Mouse (Mus musculus): ENCODE data around the gene Sh3bgrl. TPM values are rescaled to one million over a fixed set of nuclear protein-coding genes. Genes with fewer than 3 reads are reported as not detected.

Gene Sh3bgrl
- total and polyA plus RNA-seq, 2 experiments from 2014 or later: 45.3 to 56.7 TPM

DNA sequence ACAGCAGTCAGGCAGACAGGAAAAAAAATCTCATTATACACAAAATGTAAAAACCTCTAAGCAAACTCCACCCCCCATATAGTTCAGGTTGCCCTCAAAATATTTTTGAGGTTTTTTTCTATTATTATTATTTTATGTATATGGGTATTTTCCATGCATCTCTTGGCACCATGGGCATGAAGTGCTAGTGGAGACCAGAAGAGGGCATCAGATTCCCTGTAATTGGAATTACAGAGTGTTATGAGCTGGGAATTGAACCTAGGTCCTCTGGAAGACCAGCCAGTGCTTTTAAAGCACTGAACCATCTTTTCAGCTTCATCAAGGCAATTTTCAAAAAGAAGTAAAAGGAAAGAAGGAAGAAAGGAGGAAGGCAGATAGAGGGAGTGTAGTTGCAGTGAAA, 8.1 kb upstream of the Sh3bgrl start:
- Histone ChIP-seq H3K36me3 (replicated peaks; ENCODE audit: control insufficient read depth, insufficient read depth, low read length) (no peaks in the 10 kb centered on the region), H3K27ac (ENCODE audit: low read depth) (no peak overlapping the region), H3K9ac (replicated peaks; ENCODE audit: low read depth, low read length) (no peak overlapping the region), H3K4me1 (ENCODE audit: control insufficient read depth, insufficient read depth) (no peaks in the 10 kb centered on the region), H3K27me3 (ENCODE audit: control insufficient read depth, insufficient read depth, low read length) (no peaks in the 10 kb centered on the region), H3K4me3 (ENCODE audit: low read depth, low read length) (no peak overlapping the region), H3K4me2 (ENCODE audit: low read depth, low read length) (no peak overlapping the region), H3K9me3 (replicated peaks; ENCODE audit: control insufficient read depth, low read length) (no peaks in the 10 kb centered on the region)
- ATAC-seq (ENCODE audit: insufficient read depth, low read depth): no peak
- no peak for DNase-seq (ENCODE audit: low spot score)
- no peak for TF ChIP-seq CTCF (IDR thresholded peaks at IDR 0.05; ENCODE audit: low read depth)
- TF ChIP-seq EP300 (IDR thresholded peaks at IDR 0.05; ENCODE audit: low read depth): no peak

DNA sequence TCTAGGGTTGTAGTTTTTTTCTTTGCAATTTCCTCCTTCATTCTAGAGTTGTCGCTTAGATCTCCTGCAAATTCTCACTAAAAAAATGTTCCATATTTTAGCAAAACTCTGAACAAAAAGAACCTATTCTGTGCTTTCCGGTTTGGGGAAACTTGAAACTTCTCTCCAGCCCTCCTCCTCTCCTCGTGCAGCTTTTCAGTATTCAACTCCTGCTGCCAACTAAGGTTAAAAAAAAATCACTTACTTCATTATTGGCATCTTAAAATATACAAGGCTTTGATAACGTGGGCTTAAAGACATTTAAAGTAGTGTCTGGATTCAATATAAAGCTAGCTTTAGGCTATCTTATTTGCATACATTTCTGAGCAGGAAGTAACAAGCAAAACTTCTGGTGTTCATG, 365 bp upstream of the Sh3bgrl start:
- 14% methylated on average over 4 of the region's 4 CpGs for WGBS
- peak; percentile 6 for DNase-seq (ENCODE audit: low spot score)
- Histone ChIP-seq H3K4me3 (ENCODE audit: low read depth, low read length) (peak overlapping the region; percentile 72), H3K27me3 (ENCODE audit: control insufficient read depth, insufficient read depth, low read length) (no peaks in the 10 kb centered on the region), H3K9me3 (replicated peaks; ENCODE audit: control insufficient read depth, low read length) (no peaks in the 10 kb centered on the region), H3K4me1 (ENCODE audit: control insufficient read depth, insufficient read depth) (no peaks in the 10 kb centered on the region), H3K9ac (replicated peaks; ENCODE audit: low read depth, low read length) (peak overlapping the region; percentile 64), H3K4me2 (ENCODE audit: low read depth, low read length) (peak overlapping the region; percentile 58), H3K36me3 (replicated peaks; ENCODE audit: control insufficient read depth, insufficient read depth, low read length) (no peaks in the 10 kb centered on the region), H3K27ac (ENCODE audit: low read depth) (peak overlapping the region; percentile 70)
- no peak for ATAC-seq (ENCODE audit: insufficient read depth, low read depth)
- no peak for TF ChIP-seq EP300 (IDR thresholded peaks at IDR 0.05; ENCODE audit: low read depth)
- no peak for TF ChIP-seq CTCF (IDR thresholded peaks at IDR 0.05; ENCODE audit: low read depth)

DNA sequence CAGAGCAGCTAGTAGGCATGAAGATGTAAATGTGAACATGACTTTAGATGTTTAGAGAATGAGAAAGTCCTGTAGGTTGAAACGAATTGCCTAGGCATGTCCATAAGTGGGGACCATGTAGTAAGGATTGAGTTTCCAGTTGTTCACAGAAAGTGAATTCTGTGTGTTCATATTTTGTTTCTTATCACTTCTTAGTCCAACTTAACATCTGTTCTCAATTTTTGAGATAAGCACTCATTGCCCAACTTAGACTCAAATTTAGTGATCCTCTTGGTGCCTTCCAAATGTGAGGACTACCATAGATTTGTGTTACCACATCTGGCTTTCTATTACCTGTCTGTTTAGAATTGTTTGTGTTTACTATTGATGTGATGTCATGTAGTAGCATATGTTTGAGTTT, 3.3 kb downstream of the Sh3bgrl start:
- Histone ChIP-seq H3K36me3 (replicated peaks; ENCODE audit: control insufficient read depth, insufficient read depth, low read length) (no peaks in the 10 kb centered on the region), H3K4me2 (ENCODE audit: low read depth, low read length) (no peak overlapping the region), H3K27ac (ENCODE audit: low read depth) (no peak overlapping the region), H3K4me1 (ENCODE audit: control insufficient read depth, insufficient read depth) (no peaks in the 10 kb centered on the region), H3K9ac (replicated peaks; ENCODE audit: low read depth, low read length) (no peak overlapping the region), H3K9me3 (replicated peaks; ENCODE audit: control insufficient read depth, low read length) (no peaks in the 10 kb centered on the region), H3K4me3 (ENCODE audit: low read depth, low read length) (no peak overlapping the region), H3K27me3 (ENCODE audit: control insufficient read depth, insufficient read depth, low read length) (no peaks in the 10 kb centered on the region)
- DNase-seq (ENCODE audit: low spot score) (no peak), ATAC-seq (ENCODE audit: insufficient read depth, low read depth) (no peak)
- no peak for TF ChIP-seq CTCF (IDR thresholded peaks at IDR 0.05; ENCODE audit: low read depth)
- TF ChIP-seq EP300 (IDR thresholded peaks at IDR 0.05; ENCODE audit: low read depth): no peak
- WGBS: 79% methylated on average over 1 of the region's 1 CpGs

DNA sequence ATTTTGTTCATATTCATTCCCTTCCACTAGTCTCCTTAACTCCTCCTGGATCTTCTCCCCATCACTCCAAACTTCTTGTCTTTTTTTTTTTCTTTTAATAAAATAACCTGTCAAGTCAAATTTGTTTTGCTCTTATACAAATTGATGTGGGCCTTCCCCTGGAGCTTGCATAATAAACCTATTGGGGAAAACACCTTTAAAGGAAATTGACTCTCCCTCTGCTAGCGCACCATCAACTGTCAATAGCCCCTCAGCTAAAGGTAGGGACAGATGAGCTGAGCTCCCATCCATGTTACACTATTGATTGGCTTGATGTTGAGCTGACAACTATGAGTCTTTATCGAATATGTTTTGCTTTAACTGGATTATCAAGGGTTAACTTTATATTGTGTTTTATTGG, 5.3 kb downstream of the Sh3bgrl start:
- no peak overlapping the region for H3K9ac ChIP-seq (replicated peaks; ENCODE audit: low read depth, low read length)
- H3K27me3 ChIP-seq (ENCODE audit: control insufficient read depth, insufficient read depth, low read length): no peaks in the 10 kb centered on the region
- no peak overlapping the region for H3K4me2 ChIP-seq (ENCODE audit: low read depth, low read length)
- TF ChIP-seq EP300 (IDR thresholded peaks at IDR 0.05; ENCODE audit: low read depth): no peak
- TF ChIP-seq CTCF (IDR thresholded peaks at IDR 0.05; ENCODE audit: low read depth): no peak
- no peaks in the 10 kb centered on the region for H3K9me3 ChIP-seq (replicated peaks; ENCODE audit: control insufficient read depth, low read length)
- DNase-seq (ENCODE audit: low spot score) (no peak), ATAC-seq (ENCODE audit: insufficient read depth, low read depth) (no peak)
- 80% methylated on average over 2 of the region's 2 CpGs for WGBS
- no peak overlapping the region for H3K4me3 ChIP-seq (ENCODE audit: low read depth, low read length)
- no peaks in the 10 kb centered on the region for H3K36me3 ChIP-seq (replicated peaks; ENCODE audit: control insufficient read depth, insufficient read depth, low read length)
- no peak overlapping the region for H3K27ac ChIP-seq (ENCODE audit: low read depth)
- H3K4me1 ChIP-seq (ENCODE audit: control insufficient read depth, insufficient read depth): no peaks in the 10 kb centered on the region

DNA sequence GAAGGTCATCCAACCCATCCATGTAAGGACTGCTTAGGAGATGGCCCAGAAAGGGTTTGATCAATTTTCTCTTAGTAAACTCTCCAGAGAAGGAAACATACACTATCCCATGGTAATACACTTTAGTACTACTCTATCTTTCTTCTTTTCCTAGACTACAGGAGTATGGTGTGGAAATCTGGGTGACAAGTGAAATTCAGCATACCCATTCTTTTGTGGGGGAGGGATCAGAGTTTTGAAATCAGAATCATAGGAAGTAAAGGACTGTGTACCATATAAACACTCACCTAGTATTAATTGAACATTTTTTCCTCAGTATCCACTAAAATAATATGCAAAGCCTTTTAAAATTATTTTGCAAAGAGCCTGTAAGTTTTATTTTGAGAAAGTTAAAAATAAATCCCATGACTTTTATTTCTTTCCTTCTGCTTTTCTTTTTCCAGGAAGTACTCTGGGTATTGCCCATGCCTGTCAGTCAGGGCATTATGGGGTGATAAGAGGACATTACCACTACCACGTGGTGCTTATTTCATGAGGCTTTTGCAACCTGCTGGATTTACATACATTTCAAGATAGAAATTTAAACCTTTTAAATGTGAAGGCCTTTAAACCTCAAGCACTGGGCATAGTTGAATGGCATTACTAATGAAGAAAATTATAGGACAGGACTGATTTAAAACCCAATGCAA, 13.1 kb downstream of the Sh3bgrl start:
- Histone ChIP-seq H3K27me3 (ENCODE audit: control insufficient read depth, insufficient read depth, low read length) (no peaks in the 10 kb centered on the region), H3K36me3 (replicated peaks; ENCODE audit: control insufficient read depth, insufficient read depth, low read length) (no peaks in the 10 kb centered on the region), H3K4me1 (ENCODE audit: control insufficient read depth, insufficient read depth) (no peaks in the 10 kb centered on the region), H3K9me3 (replicated peaks; ENCODE audit: control insufficient read depth, low read length) (no peaks in the 10 kb centered on the region), H3K27ac (ENCODE audit: low read depth) (no peak overlapping the region), H3K4me3 (ENCODE audit: low read depth, low read length) (no peak overlapping the region), H3K4me2 (ENCODE audit: low read depth, low read length) (no peak overlapping the region), H3K9ac (replicated peaks; ENCODE audit: low read depth, low read length) (no peak overlapping the region)
- DNase-seq (ENCODE audit: low spot score) (no peak), ATAC-seq (ENCODE audit: insufficient read depth, low read depth) (no peak)
- 20% methylated on average over 1 of the region's 1 CpGs for WGBS
- TF ChIP-seq EP300 (IDR thresholded peaks at IDR 0.05; ENCODE audit: low read depth) (no peak), CTCF (IDR thresholded peaks at IDR 0.05; ENCODE audit: low read depth) (no peak)

DNA sequence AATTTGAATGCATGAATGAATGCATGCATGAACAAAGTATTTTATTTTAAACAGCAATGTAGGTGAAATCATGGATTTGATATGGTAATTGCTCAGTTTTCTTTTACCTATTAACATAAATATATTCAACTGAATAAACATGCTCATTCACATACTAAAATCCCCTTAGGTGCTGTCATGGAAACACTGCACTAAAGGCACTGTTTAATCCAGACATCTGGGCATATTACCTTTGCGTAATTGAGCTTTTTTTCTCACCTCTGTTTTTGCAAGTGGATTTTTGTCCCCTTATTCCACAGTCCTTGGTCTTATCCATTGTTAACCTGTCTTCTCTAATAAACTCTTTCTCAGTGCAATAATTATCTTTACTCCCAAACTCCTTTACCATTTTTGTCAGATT, 17.7 kb downstream of the Sh3bgrl start:
- Histone ChIP-seq H3K4me3 (ENCODE audit: low read depth, low read length) (no peak overlapping the region), H3K4me1 (ENCODE audit: control insufficient read depth, insufficient read depth) (0 out of 2 replicates have a peak, but pooled peaks cover 3% of the 10 kb centered on the region), H3K27ac (ENCODE audit: low read depth) (no peak overlapping the region), H3K27me3 (ENCODE audit: control insufficient read depth, insufficient read depth, low read length) (no peaks in the 10 kb centered on the region), H3K9me3 (replicated peaks; ENCODE audit: control insufficient read depth, low read length) (no peaks in the 10 kb centered on the region), H3K4me2 (ENCODE audit: low read depth, low read length) (no peak overlapping the region), H3K36me3 (replicated peaks; ENCODE audit: control insufficient read depth, insufficient read depth, low read length) (no peaks in the 10 kb centered on the region), H3K9ac (replicated peaks; ENCODE audit: low read depth, low read length) (no peak overlapping the region)
- DNase-seq (ENCODE audit: low spot score) (no peak), ATAC-seq (ENCODE audit: insufficient read depth, low read depth) (no peak)
- 94% methylated on average over 1 of the region's 1 CpGs for WGBS
- no peak for TF ChIP-seq EP300 (IDR thresholded peaks at IDR 0.05; ENCODE audit: low read depth)
- no peak for TF ChIP-seq CTCF (IDR thresholded peaks at IDR 0.05; ENCODE audit: low read depth)

All from heart, postnatal 0 days (tissue).